Mouse (Mus musculus) liver, adult 2 months (tissue): ENCODE data around the gene Mast3. TPM values are rescaled to one million over a fixed set of nuclear protein-coding genes. Genes with fewer than 3 reads are reported as not detected.

ENCODE experiments used
- DNase-seq: peaks from one replicate; pipeline ENCODE4 v3.0.0-alpha.2; 2011; ENCODE audit warnings: low read depth, low spot score; ENCODE audit errors: extremely low read depth
- H3K27ac ChIP-seq: fragments of 200-500 bp; replicated peaks from 2 replicates; pipeline ENCODE4 v1.5.1; 2012; ENCODE audit warnings: low read depth, mild to moderate bottlenecking, control low read depth, inconsistent platforms, low read length; ENCODE audit not compliant: insufficient read depth
- H3K27me3 ChIP-seq: fragments of 200-500 bp; 2 replicates; pipeline ENCODE4 v1.6.1; 2012; ENCODE audit warnings: mild to moderate bottlenecking, moderate library complexity, low read length, inconsistent platforms; ENCODE audit not compliant: control insufficient read depth, insufficient read depth
- H3K36me3 ChIP-seq: fragments of 200-500 bp; 2 replicates; pipeline ENCODE4 v1.6.1; 2012; ENCODE audit warnings: low read length, inconsistent platforms; ENCODE audit not compliant: control insufficient read depth, insufficient read depth
- H3K4me1 ChIP-seq: fragments of 200-500 bp; 2 replicates; pipeline ENCODE4 v1.6.1; 2011; ENCODE audit warnings: low read length; ENCODE audit not compliant: control insufficient read depth, insufficient read depth
- H3K4me3 ChIP-seq: fragments of 200-500 bp; 2 replicates; pipeline ENCODE4 v1.5.1; 2011; ENCODE audit warnings: low read depth, mild to moderate bottlenecking, control low read depth, low read length, moderate library complexity; ENCODE audit not compliant: insufficient read depth
- H3K79me2 ChIP-seq: fragments of 200-500 bp; 2 replicates; pipeline ENCODE4 v1.6.1; 2012; ENCODE audit warnings: inconsistent platforms, mild to moderate bottlenecking, low read length, moderate library complexity; ENCODE audit not compliant: control insufficient read depth, insufficient read depth
- H3K9ac ChIP-seq: fragments of 200-500 bp; 2 replicates; pipeline ENCODE4 v1.6.1; 2012; ENCODE audit warnings: low read depth, mild to moderate bottlenecking, control low read depth, inconsistent platforms, low read length
- CTCF ChIP-seq: fragments of 200-500 bp; IDR thresholded peaks from 2 replicates; pipeline ENCODE4 v1.5.1; 2011; ENCODE audit warnings: low read depth, low read length, control low read depth
- POLR2A ChIP-seq: fragments of 200-500 bp; IDR thresholded peaks from 2 replicates; pipeline ENCODE4 v1.6.1; 2011; ENCODE audit warnings: low read length, control low read depth; ENCODE audit not compliant: insufficient read depth; ENCODE audit errors: extremely low read depth
- WGBS: fragments of 180-500 bp; shearing (Covaris S2); methylation state at CpG from one replicate; pipeline ENCODE4 v1.1.7; 2018; 5-methylcytosine and 5-hydroxymethylcytosine counted together
- polyA plus RNA-seq: library from polyadenylated mRNA; depleted of rRNA; stranded (reverse); fragments of >200 nt; gene quantifications from 2 replicates; pipeline ENCODE4 v1.2.3, GENCODE M21; 2012
- total RNA-seq: library from RNA; depleted of rRNA; stranded (reverse); fragments of >200 nt; gene quantifications from 2 replicates; pipeline ENCODE4 v1.2.3, GENCODE M21; 2014

Gene Mast3
- total and polyA plus RNA-seq, 2 experiments, result 16.7 to 29.0 TPM

- peak; percentile 55 for DNase-seq
- Histone ChIP-seq H3K36me3 (peaks cover 5% of the 10 kb centered on the region), H3K79me2 (peaks cover 34% of the 10 kb centered on the region), H3K4me3 (peak overlapping the region; percentile 34; the same call in 1 of the 2 replicates), H3K4me1 (peaks cover 15% of the 10 kb centered on the region), H3K9ac (no peak overlapping the region), H3K27me3 (no peaks in the 10 kb centered on the region), H3K27ac (no peak overlapping the region)
- TF ChIP-seq CTCF (no peak), POLR2A (no peak)
- WGBS, result 4% methylated on average over 20 of the region's 20 CpGs
Measured at GRCm38 (mm10) chr8:70792700-70793099, 12.2 kb downstream of the Mast3 start.

- 4% methylated on average over 56 of the region's 58 CpGs for WGBS
- H3K36me3 ChIP-seq, result peaks cover 7% of the 10 kb centered on the region
- peaks cover 34% of the 10 kb centered on the region for H3K79me2 ChIP-seq
- H3K4me1 ChIP-seq, result peaks cover 15% of the 10 kb centered on the region
- DNase-seq, result peak; percentile 72
- peak overlapping the region; percentile 79 for H3K9ac ChIP-seq
- H3K4me3 ChIP-seq, result peak overlapping the region; percentile 59
- H3K27me3 ChIP-seq, result no peaks in the 10 kb centered on the region
- no peak overlapping the region for H3K27ac ChIP-seq
- 0 out of 2 replicates have a peak, but pooled peaks have one; percentile 47 for TF ChIP-seq POLR2A
- no peak for TF ChIP-seq CTCF
Measured at GRCm38 (mm10) chr8:70791975-70792691, 12.7 kb downstream of the Mast3 start.

- no peak overlapping the region for H3K27ac ChIP-seq
- H3K4me1 ChIP-seq, result peaks cover 15% of the 10 kb centered on the region
- no peak for DNase-seq
- TF ChIP-seq POLR2A (no peak), CTCF (no peak)
- H3K4me3 ChIP-seq, result peak overlapping the region; percentile 59
- H3K9ac ChIP-seq, result peak overlapping the region; percentile 79; the same call in 1 of the 2 replicates
- H3K27me3 ChIP-seq, result no peaks in the 10 kb centered on the region
- 63% methylated on average over 7 of the region's 7 CpGs for WGBS
- peaks cover 14% of the 10 kb centered on the region for H3K36me3 ChIP-seq
- H3K79me2 ChIP-seq, result peaks cover 30% of the 10 kb centered on the region
Measured at GRCm38 (mm10) chr8:70791294-70791701, 13.6 kb downstream of the Mast3 start.

- H3K27me3 ChIP-seq, result no peaks in the 10 kb centered on the region
- H3K9ac ChIP-seq, result peak overlapping the region; percentile 25; the same call in 1 of the 2 replicates
- H3K4me3 ChIP-seq, result peak overlapping the region; percentile 59; the same call in 1 of the 2 replicates
- H3K27ac ChIP-seq, result no peak overlapping the region
- H3K79me2 ChIP-seq, result peaks cover 27% of the 10 kb centered on the region
- peaks cover 13% of the 10 kb centered on the region for H3K4me1 ChIP-seq
- TF ChIP-seq POLR2A (no peak), CTCF (no peak)
- 76% methylated on average over 8 of the region's 8 CpGs for WGBS
- peaks cover 16% of the 10 kb centered on the region for H3K36me3 ChIP-seq
- no peak for DNase-seq
Measured at GRCm38 (mm10) chr8:70790846-70791245, 14.0 kb downstream of the Mast3 start.

- Histone ChIP-seq H3K27ac (no peak overlapping the region), H3K9ac (peak overlapping the region; percentile 37), H3K79me2 (peaks cover 22% of the 10 kb centered on the region), H3K27me3 (no peaks in the 10 kb centered on the region), H3K4me1 (peaks cover 5% of the 10 kb centered on the region), H3K36me3 (peaks cover 26% of the 10 kb centered on the region), H3K4me3 (peak overlapping the region; percentile 19; the same call in 1 of the 2 replicates)
- 89% methylated on average over 10 of the region's 10 CpGs for WGBS
- TF ChIP-seq CTCF, result no peak
- no peak for TF ChIP-seq POLR2A
- DNase-seq, result no peak
Measured at GRCm38 (mm10) chr8:70789046-70789445, 15.8 kb downstream of the Mast3 start.

- DNase-seq, result no peak
- Histone ChIP-seq H3K4me1 (peaks cover 5% of the 10 kb centered on the region; the same call in 1 of the 2 replicates), H3K27ac (no peak overlapping the region), H3K4me3 (no peak overlapping the region), H3K79me2 (peaks cover 22% of the 10 kb centered on the region), H3K9ac (no peak overlapping the region), H3K27me3 (no peaks in the 10 kb centered on the region), H3K36me3 (peaks cover 33% of the 10 kb centered on the region)
- TF ChIP-seq POLR2A (no peak), CTCF (no peak)
- 61% methylated on average over 30 of the region's 30 CpGs for WGBS
Measured at GRCm38 (mm10) chr8:70787941-70788667, 16.8 kb downstream of the Mast3 start.
